Mouse (Mus musculus) lung, adult 2 months (tissue): ENCODE results near the gene Wwox. TPM values are rescaled to one million over a fixed set of nuclear protein-coding genes. Genes with fewer than 3 reads are reported as not detected.

Source experiments
- DNase-seq: peaks from one replicate; pipeline ENCODE4 v3.0.0; 2022
- H3K4me1 ChIP-seq: fragments of 200-500 bp; 2 replicates; pipeline ENCODE4 v1.6.1; 2011; ENCODE audit warnings: low read length; ENCODE audit not compliant: control insufficient read depth, insufficient read depth
- H3K4me3 ChIP-seq: fragments of 200-500 bp; replicated peaks from 2 replicates; pipeline ENCODE3; 2011; ENCODE audit warnings: low read depth, mild to moderate bottlenecking, control low read depth, low read length; ENCODE audit errors: extremely low read depth
- CTCF ChIP-seq: fragments of 200-500 bp; IDR thresholded peaks from 2 replicates; pipeline ENCODE4 v1.5.1; 2011; ENCODE audit warnings: mild to moderate bottlenecking, low read length, control low read depth; ENCODE audit not compliant: insufficient read depth
- POLR2A ChIP-seq: fragments of 200-500 bp; IDR thresholded peaks from 2 replicates; pipeline ENCODE4 v1.6.1; 2011; ENCODE audit warnings: low read depth, mild to moderate bottlenecking, control low read depth, low read length, borderline replicate concordance; ENCODE audit errors: extremely low read depth
- WGBS: fragments of 180-500 bp; shearing (Covaris S2); methylation state at CpG from one replicate; pipeline ENCODE4 v1.1.7; 2018; 5-methylcytosine and 5-hydroxymethylcytosine counted together
- polyA plus RNA-seq: library from polyadenylated mRNA; depleted of rRNA; stranded (reverse); fragments of >200 nt; gene quantifications from 2 replicates; pipeline ENCODE4 v1.2.3, GENCODE M21; 2012

The Wwox gene
- polyA plus RNA-seq, 1 experiment, result 8.5 TPM

GRCm38 (mm10) chr8:115154096-115154495 is 714.6 kb downstream of the Wwox start:
- 68% methylated on average over 10 of the region's 10 CpGs for whole genome bisulfite sequencing
- TF ChIP-seq CTCF, result no peak
- no peak for TF ChIP-seq POLR2A
- no peak for DNase-seq
- no peaks in the 10 kb centered on the region for H3K4me1 ChIP-seq
- no peak overlapping the region for H3K4me3 ChIP-seq

GRCm38 (mm10) chr8:115156142-115156541 is 716.7 kb downstream of the Wwox start:
- peak; percentile 5 for DNase-seq
- TF ChIP-seq POLR2A (no peak), CTCF (no peak)
- H3K4me1 ChIP-seq, result no peaks in the 10 kb centered on the region
- no peak overlapping the region for H3K4me3 ChIP-seq
- WGBS, result 47% methylated on average over 8 of the region's 8 CpGs

GRCm38 (mm10) chr8:115157977-115158720 is 718.7 kb downstream of the Wwox start:
- WGBS, result 74% methylated on average over 12 of the region's 12 CpGs
- no peak for DNase-seq
- Histone ChIP-seq H3K4me1 (peaks cover 6% of the 10 kb centered on the region), H3K4me3 (no peak overlapping the region)
- TF ChIP-seq CTCF (no peak), POLR2A (no peak)

- H3K4me3 ChIP-seq, result no peak overlapping the region
- 20% methylated on average over 8 of the region's 8 CpGs for WGBS
- DNase-seq, result no peak
Measured at GRCm38 (mm10) chr8:115158721-115159111, 719.3 kb downstream of the Wwox start.

GRCm38 (mm10) chr8:115159208-115159607 is 719.8 kb downstream of the Wwox start:
- Histone ChIP-seq H3K4me1 (peaks cover 6% of the 10 kb centered on the region), H3K4me3 (no peak overlapping the region)
- 3% methylated on average over 18 of the region's 18 CpGs for WGBS
- DNase-seq, result peak; percentile 8
- no peak for TF ChIP-seq CTCF
- no peak for TF ChIP-seq POLR2A

More at GRCm38 (mm10) chr8:115158721-115159111, 719.3 kb downstream of the Wwox start:
- peaks cover 6% of the 10 kb centered on the region for H3K4me1 ChIP-seq
- TF ChIP-seq POLR2A (no peak), CTCF (no peak)

GRCm38 (mm10) chr8:115159711-115160374 is 720.4 kb downstream of the Wwox start:
- TF ChIP-seq CTCF (no peak), POLR2A (no peak)
- H3K4me1 ChIP-seq, result peaks cover 6% of the 10 kb centered on the region
- WGBS, result 4% methylated on average over 22 of the region's 22 CpGs
- peak; percentile 11 for DNase-seq
- H3K4me3 ChIP-seq, result peak overlapping the region; percentile 51

- no peak overlapping the region for H3K4me3 ChIP-seq
- TF ChIP-seq CTCF (no peak), POLR2A (no peak)
- 84% methylated on average over 5 of the region's 5 CpGs for WGBS
- DNase-seq, result no peak
- peaks cover 6% of the 10 kb centered on the region for H3K4me1 ChIP-seq
Measured at GRCm38 (mm10) chr8:115160407-115160806, 721.0 kb downstream of the Wwox start.

- no peak for DNase-seq
- Histone ChIP-seq H3K4me3 (no peak overlapping the region), H3K4me1 (peaks cover 6% of the 10 kb centered on the region)
- 91% methylated on average over 9 of the region's 9 CpGs for WGBS
- TF ChIP-seq POLR2A (no peak), CTCF (no peak)
Measured at GRCm38 (mm10) chr8:115161520-115161919, 722.1 kb downstream of the Wwox start.

- no peak for TF ChIP-seq POLR2A
- no peak for TF ChIP-seq CTCF
- DNase-seq, result no peak
- WGBS, result 21% methylated on average over 13 of the region's 13 CpGs
- Histone ChIP-seq H3K4me3 (no peak overlapping the region), H3K4me1 (peaks cover 6% of the 10 kb centered on the region)
Measured at GRCm38 (mm10) chr8:115164872-115165271, 725.4 kb downstream of the Wwox start.
